Mouse (Mus musculus): ENCODE results near the gene Maml1. TPM values are rescaled to one million over a fixed set of nuclear protein-coding genes. Genes with fewer than 3 reads are reported as not detected.

Maml1 gene
- polyA plus RNA-seq, 1 experiment from 2014 or later, result 2.5 TPM

DNA sequence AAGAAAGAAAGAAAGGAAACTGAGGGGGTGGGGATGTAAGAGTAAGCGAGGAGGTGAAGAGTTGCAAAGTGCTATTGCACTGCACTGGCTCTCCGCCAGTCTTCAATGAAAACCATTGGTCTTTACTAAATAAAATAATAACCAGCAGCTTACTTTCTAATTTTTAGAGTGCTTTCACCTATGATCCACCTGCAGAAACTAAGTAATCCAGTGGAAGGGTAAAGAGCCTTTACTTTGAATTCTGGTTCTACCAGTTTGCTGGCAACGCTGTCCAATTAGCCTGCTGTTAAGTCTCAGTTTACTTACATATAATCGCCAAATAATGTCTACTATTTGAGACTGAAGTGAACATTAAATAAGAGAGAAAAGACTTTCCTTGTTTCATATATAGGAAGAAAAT is 13.1 kb downstream of the Maml1 start:
- Histone ChIP-seq H3K36me3 (peaks cover 28% of the 10 kb centered on the region), H3K9ac (no peak overlapping the region), H3K4me1 (peaks cover 39% of the 10 kb centered on the region), H3K27ac (replicated peaks) (no peak overlapping the region), H3K9me3 (no peaks in the 10 kb centered on the region), H3K27me3 (replicated peaks) (no peaks in the 10 kb centered on the region), H3K4me2 (no peak overlapping the region), H3K4me3 (no peak overlapping the region)
- ATAC-seq (ENCODE audit: extremely low read depth, insufficient number of reproducible peaks, low FRiP score, low TSS enrichment), result no peak
- 85% methylated on average over 4 of the region's 4 CpGs for WGBS

- Histone ChIP-seq H3K4me3 (no peak overlapping the region), H3K9me3 (no peaks in the 10 kb centered on the region), H3K27me3 (replicated peaks) (no peaks in the 10 kb centered on the region), H3K9ac (no peak overlapping the region), H3K4me2 (no peak overlapping the region), H3K4me1 (peaks cover 49% of the 10 kb centered on the region), H3K27ac (replicated peaks) (no peak overlapping the region), H3K36me3 (peaks cover 23% of the 10 kb centered on the region)
- no peak for ATAC-seq (ENCODE audit: extremely low read depth, insufficient number of reproducible peaks, low FRiP score, low TSS enrichment)
- WGBS, result 92% methylated on average over 6 of the region's 6 CpGs
Measured at GRCm38 (mm10) chr11:50277706-50278105, 14.4 kb downstream of the Maml1 start.

GRCm38 (mm10) chr11:50277025-50277424 is 15.1 kb downstream of the Maml1 start:
- Histone ChIP-seq H3K36me3 (peaks cover 23% of the 10 kb centered on the region), H3K4me1 (peaks cover 54% of the 10 kb centered on the region), H3K9ac (no peak overlapping the region), H3K27ac (replicated peaks) (no peak overlapping the region), H3K4me2 (no peak overlapping the region), H3K27me3 (replicated peaks) (no peaks in the 10 kb centered on the region), H3K9me3 (no peaks in the 10 kb centered on the region), H3K4me3 (no peak overlapping the region)
- no peak for ATAC-seq (ENCODE audit: extremely low read depth, insufficient number of reproducible peaks, low FRiP score, low TSS enrichment)

DNA sequence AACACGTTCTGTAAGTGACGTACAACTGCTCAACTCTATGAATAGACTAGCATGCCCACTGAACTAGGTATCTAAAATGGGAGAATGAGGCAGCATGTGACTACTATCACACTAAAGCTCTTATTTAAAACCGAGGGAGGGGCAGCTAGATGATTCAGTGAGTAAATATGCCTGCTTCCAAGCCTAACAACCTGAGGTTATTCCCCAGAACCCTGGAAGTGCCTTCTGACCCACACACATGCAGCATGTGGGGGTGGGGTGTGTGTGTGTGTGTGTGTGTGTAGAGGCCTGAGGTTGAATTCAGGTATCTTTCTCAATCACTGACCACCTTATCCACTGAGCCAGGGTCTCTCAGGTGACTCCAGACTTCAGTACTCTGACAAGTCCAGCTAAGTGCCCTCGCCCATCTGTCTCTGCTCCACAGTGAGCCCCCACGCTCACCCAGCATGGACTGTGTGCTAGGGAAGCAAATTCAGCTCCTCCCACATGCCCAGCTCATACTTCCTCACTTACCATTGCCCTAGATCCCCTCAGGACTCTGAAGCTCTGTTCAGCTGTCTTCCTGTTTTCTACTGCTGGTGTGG is 16.5 kb downstream of the Maml1 start:
- H3K27ac ChIP-seq (replicated peaks), result peak overlapping the region; percentile 80
- 31% methylated on average over 5 of the region's 5 CpGs for WGBS
- peak overlapping the region; percentile 58 for H3K9ac ChIP-seq
- no peaks in the 10 kb centered on the region for H3K27me3 ChIP-seq (replicated peaks)
- H3K9me3 ChIP-seq, result no peaks in the 10 kb centered on the region
- H3K4me1 ChIP-seq, result peaks cover 68% of the 10 kb centered on the region
- peak; percentile 23; the same call in 1 of the 2 replicates for ATAC-seq (ENCODE audit: extremely low read depth, insufficient number of reproducible peaks, low FRiP score, low TSS enrichment)
- H3K4me3 ChIP-seq, result no peak overlapping the region
- peak overlapping the region; percentile 49 for H3K4me2 ChIP-seq
- H3K36me3 ChIP-seq, result peaks cover 15% of the 10 kb centered on the region

GRCm38 (mm10) chr11:50275077-50275476 is 17.0 kb downstream of the Maml1 start:
- Histone ChIP-seq H3K27me3 (replicated peaks) (no peaks in the 10 kb centered on the region), H3K4me3 (no peak overlapping the region), H3K4me1 (peaks cover 68% of the 10 kb centered on the region), H3K9ac (0 out of 2 replicates have a peak overlapping the region, but pooled peaks have one; percentile 11), H3K9me3 (no peaks in the 10 kb centered on the region), H3K36me3 (peaks cover 13% of the 10 kb centered on the region), H3K4me2 (peak overlapping the region; percentile 49), H3K27ac (replicated peaks) (peak overlapping the region; percentile 80)
- no peak for ATAC-seq (ENCODE audit: extremely low read depth, insufficient number of reproducible peaks, low FRiP score, low TSS enrichment)
- WGBS, result 40% methylated on average over 2 of the region's 2 CpGs

- 80% methylated on average over 2 of the region's 2 CpGs for WGBS
- Histone ChIP-seq H3K4me1 (peaks cover 60% of the 10 kb centered on the region), H3K27me3 (replicated peaks) (no peaks in the 10 kb centered on the region)
Measured at GRCm38 (mm10) chr11:50272819-50273218, 19.3 kb downstream of the Maml1 start.

DNA sequence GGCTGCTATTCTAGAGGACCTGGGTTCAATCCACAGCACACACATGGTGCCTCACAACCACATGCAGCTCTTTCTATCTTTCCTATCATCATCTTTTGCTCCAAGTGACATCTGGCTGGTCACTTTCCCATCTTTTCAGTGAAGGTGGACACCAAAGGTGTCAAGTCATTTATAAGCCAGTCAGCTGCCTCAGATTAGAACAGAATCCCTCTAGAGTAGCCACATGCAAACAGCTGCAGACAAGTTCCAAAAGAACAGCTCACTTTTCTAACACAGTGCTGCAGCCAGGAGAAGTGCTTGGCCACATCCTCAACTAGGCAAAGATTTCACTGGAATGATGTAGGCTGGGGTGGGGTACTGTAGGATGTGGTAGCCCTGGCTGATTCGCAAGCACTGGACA is 22.2 kb downstream of the Maml1 start:
- Histone ChIP-seq H3K4me2 (no peak overlapping the region), H3K27ac (replicated peaks) (no peak overlapping the region), H3K27me3 (replicated peaks) (no peaks in the 10 kb centered on the region), H3K9me3 (no peaks in the 10 kb centered on the region), H3K4me1 (peaks cover 38% of the 10 kb centered on the region), H3K4me3 (no peak overlapping the region), H3K9ac (no peak overlapping the region), H3K36me3 (peaks cover 22% of the 10 kb centered on the region)
- WGBS, result 68% methylated on average over 1 of the region's 1 CpGs
- no peak for ATAC-seq (ENCODE audit: extremely low read depth, insufficient number of reproducible peaks, low FRiP score, low TSS enrichment)

More at GRCm38 (mm10) chr11:50272819-50273218, 19.3 kb downstream of the Maml1 start:
- Histone ChIP-seq H3K27ac (replicated peaks) (no peak overlapping the region), H3K9ac (no peak overlapping the region), H3K9me3 (no peaks in the 10 kb centered on the region), H3K36me3 (peaks cover 11% of the 10 kb centered on the region), H3K4me2 (no peak overlapping the region), H3K4me3 (no peak overlapping the region)
- no peak for ATAC-seq (ENCODE audit: extremely low read depth, insufficient number of reproducible peaks, low FRiP score, low TSS enrichment)

GRCm38 (mm10) chr11:50269163-50269562 is 22.9 kb downstream of the Maml1 start:
- no peak overlapping the region for H3K4me3 ChIP-seq
- peaks cover 29% of the 10 kb centered on the region for H3K36me3 ChIP-seq
- 75% methylated on average over 2 of the region's 2 CpGs for WGBS
- no peak for ATAC-seq (ENCODE audit: extremely low read depth, insufficient number of reproducible peaks, low FRiP score, low TSS enrichment)
- no peak overlapping the region for H3K4me2 ChIP-seq
- H3K27ac ChIP-seq (replicated peaks), result no peak overlapping the region
- no peaks in the 10 kb centered on the region for H3K27me3 ChIP-seq (replicated peaks)
- H3K9me3 ChIP-seq, result no peaks in the 10 kb centered on the region
- peaks cover 31% of the 10 kb centered on the region for H3K4me1 ChIP-seq
- no peak overlapping the region for H3K9ac ChIP-seq

DNA sequence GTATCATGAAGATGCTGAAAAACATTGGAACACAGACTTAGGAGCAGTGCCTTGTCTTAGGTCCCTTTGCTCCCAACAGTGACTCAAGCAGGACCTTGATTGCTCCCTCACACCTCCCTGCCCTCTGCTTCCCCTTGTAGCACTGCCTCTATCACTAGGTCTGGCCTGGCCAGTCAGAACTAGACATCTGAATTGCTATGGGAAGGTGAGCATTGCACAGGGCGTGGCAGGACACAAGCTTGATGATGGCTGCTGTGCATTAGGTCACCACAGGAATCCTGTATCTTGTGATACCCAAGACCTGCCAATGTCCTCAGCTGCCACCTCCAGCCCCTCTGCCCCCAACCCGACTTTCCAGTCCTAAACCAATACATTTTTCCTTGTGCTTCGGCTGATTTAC is 25.1 kb downstream of the Maml1 start:
- peaks cover 14% of the 10 kb centered on the region for H3K4me1 ChIP-seq
- no peak overlapping the region for H3K9ac ChIP-seq
- no peaks in the 10 kb centered on the region for H3K27me3 ChIP-seq (replicated peaks)
- peaks cover 50% of the 10 kb centered on the region for H3K36me3 ChIP-seq
- no peak overlapping the region for H3K27ac ChIP-seq (replicated peaks)
- no peaks in the 10 kb centered on the region for H3K9me3 ChIP-seq
- H3K4me2 ChIP-seq, result no peak overlapping the region
- no peak overlapping the region for H3K4me3 ChIP-seq
- 94% methylated on average over 3 of the region's 3 CpGs for WGBS
- ATAC-seq (ENCODE audit: extremely low read depth, insufficient number of reproducible peaks, low FRiP score, low TSS enrichment), result no peak

GRCm38 (mm10) chr11:50265931-50266330 is 26.2 kb downstream of the Maml1 start:
- Histone ChIP-seq H3K9ac (no peak overlapping the region), H3K9me3 (no peaks in the 10 kb centered on the region), H3K36me3 (peaks cover 61% of the 10 kb centered on the region), H3K4me3 (no peak overlapping the region), H3K27ac (replicated peaks) (no peak overlapping the region), H3K27me3 (replicated peaks) (no peaks in the 10 kb centered on the region), H3K4me1 (peaks cover 3% of the 10 kb centered on the region), H3K4me2 (no peak overlapping the region)
- 79% methylated on average over 8 of the region's 8 CpGs for WGBS
- ATAC-seq (ENCODE audit: extremely low read depth, insufficient number of reproducible peaks, low FRiP score, low TSS enrichment), result no peak

- H3K9me3 ChIP-seq, result no peaks in the 10 kb centered on the region
- H3K9ac ChIP-seq, result no peak overlapping the region
- no peak overlapping the region for H3K4me3 ChIP-seq
- no peaks in the 10 kb centered on the region for H3K27me3 ChIP-seq (replicated peaks)
- H3K36me3 ChIP-seq, result peaks cover 88% of the 10 kb centered on the region
- no peaks in the 10 kb centered on the region for H3K4me1 ChIP-seq
- H3K4me2 ChIP-seq, result no peak overlapping the region
- ATAC-seq (ENCODE audit: extremely low read depth, insufficient number of reproducible peaks, low FRiP score, low TSS enrichment), result no peak
- 84% methylated on average over 3 of the region's 3 CpGs for WGBS
- H3K27ac ChIP-seq (replicated peaks), result no peak overlapping the region
Measured at GRCm38 (mm10) chr11:50263198-50263597, 28.9 kb downstream of the Maml1 start.

GRCm38 (mm10) chr11:50262020-50262419 is 30.1 kb downstream of the Maml1 start:
- H3K9me3 ChIP-seq, result no peaks in the 10 kb centered on the region
- H3K27me3 ChIP-seq (replicated peaks), result no peaks in the 10 kb centered on the region
- 83% methylated on average over 4 of the region's 4 CpGs for WGBS
- ATAC-seq (ENCODE audit: extremely low read depth, insufficient number of reproducible peaks, low FRiP score, low TSS enrichment), result no peak
- no peak overlapping the region for H3K4me2 ChIP-seq
- peaks cover 99% of the 10 kb centered on the region for H3K36me3 ChIP-seq
- H3K4me3 ChIP-seq, result no peak overlapping the region
- no peaks in the 10 kb centered on the region for H3K4me1 ChIP-seq
- H3K27ac ChIP-seq (replicated peaks), result no peak overlapping the region
- H3K9ac ChIP-seq, result no peak overlapping the region

Data from heart, embryonic 13.5 days (tissue).